Mouse (Mus musculus) 3134 (cell line): ENCODE measurements around the gene Cnnm1.

Experiments used
- DNase-seq: peaks from one replicate; pipeline ENCODE4 v3.0.0-alpha.2; 2011; ENCODE audit warnings: low spot score; ENCODE audit not compliant: insufficient read length; ENCODE audit errors: extremely low read depth

Gene Cnnm1

DNA sequence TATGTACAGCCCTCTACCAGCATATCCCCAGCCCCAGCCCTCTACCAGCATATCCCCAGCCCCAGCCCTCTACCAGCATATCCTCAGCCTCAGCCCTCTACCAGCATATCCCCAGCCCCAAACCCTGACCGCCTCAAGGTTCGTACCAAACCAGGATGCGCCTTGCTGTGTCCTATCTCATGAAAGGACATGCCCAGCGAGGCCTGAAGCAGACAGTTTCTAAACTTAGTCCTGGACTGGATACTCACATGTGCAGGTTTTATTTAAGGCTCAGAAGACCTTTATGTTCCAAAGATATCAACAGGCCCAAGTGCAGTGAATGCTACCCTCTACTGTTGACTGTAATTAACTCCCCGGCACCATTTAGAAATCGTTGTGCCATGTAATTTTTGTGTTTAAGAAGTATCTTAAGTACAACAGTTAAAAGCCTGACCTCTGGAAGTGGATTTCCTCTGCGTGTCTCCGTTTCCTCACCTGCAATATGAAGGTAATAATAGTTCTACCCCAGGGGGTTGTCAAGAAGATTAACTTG lies 87.9 kb downstream of the Cnnm1 start:
- DNase-seq, result no peak

DNA sequence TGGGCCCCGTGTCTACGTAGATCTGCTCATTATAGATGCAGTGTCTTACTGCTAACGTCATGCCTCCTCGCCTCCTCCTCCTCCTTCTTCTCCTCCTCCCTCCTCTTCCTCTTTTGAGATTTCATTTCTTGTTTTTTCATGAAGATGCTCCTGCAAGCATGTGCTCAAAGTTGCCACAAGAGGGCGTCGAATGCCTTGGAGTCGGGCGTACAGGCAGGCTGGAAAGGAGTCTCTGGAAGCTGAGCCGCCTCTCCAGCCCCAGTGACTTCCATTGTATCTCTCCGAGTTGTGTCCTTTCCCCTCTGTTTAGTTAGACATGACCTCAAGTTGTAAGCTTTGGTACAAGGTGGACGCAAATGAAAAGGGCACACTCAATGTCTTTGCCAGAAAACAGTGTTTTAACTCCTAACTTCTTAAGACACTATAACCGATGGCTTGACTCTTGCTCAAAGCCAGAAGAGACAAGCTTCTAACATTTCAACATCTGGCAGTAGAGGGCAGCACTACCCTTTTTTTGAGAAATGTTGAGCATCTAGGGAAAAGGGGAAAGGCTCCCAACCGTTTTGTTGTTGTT lies 90.0 kb downstream of the Cnnm1 start:
- DNase-seq, result peak; percentile 75

DNA sequence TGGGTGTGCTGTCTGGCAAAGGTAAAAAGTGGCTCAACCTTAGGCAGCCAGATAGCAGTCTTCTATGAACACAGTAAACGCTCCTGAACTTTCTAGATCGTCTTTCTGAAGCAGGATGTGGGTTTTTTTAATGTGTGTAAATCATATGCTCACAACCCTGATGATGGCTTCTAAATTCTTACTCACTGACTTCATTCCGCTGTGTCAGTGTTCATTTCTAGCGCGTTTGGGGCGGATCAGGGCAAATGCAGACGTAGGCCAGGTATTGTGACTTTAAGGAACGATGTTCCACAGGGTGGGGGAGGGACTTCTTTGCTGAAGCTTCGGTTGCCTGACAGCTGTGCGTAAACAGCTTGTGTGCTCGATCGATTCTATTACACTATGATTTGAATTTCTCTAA lies 90.7 kb downstream of the Cnnm1 start:
- DNase-seq, result peak; percentile 47

DNA sequence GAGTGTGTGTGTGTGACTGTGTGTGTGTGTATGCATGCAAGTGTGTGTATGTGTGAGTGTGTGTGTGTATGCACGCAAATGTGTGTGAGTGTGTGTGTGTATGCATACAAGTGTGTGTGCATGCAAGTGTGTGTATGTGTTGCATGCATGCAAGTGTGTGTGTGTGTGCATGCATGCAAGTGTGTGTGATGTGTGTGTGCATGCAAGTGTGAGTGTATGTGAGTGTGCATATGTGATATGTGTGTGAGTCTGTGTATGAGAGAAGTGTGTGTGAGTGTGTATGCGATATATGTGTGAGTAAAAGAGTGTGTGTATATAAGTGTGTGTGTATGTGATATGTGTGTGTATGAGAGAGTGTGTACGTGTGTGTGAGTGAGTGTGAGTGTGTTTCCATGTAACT lies 95.1 kb downstream of the Cnnm1 start:
- no peak for DNase-seq

DNA sequence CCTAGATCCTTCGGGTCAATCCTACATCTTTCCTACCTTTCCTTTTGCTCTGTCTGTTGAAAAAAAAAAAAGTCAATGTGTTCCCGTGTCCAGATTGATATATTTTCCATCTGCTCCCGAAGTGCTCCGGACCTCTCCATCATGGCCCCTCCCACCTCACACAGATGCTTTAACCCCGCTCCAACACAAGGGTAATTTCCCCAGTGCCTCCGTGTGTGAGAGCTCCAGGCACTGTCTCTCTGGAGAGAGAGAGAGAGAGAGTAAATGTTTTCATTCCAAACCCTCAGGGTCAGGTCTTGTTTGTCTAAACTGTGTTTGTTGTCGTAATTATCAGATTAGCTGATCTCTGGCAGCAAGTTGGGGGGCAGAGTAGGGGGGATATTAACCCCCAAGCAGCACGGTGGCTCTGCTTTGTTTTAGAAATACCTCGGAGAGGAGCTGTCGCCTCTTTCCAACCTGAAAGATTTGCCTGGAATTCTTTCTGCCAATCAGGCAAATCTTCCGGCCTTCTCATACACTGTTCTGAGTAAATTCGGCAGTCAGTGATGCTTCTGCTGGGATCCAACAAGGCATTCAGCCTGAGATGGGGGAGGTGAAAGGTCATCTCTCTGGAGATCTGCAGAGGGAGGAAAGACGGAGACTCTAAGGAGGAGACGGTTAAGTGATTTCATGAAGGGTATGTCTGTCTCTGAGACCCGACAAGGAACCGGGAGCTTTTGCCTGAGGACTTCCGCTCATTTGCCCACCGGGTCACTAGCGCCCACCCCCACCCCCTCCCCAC lies 106.3 kb downstream of the Cnnm1 start:
- DNase-seq, result no peak
